Mouse (Mus musculus) bone marrow, adult 2 months (tissue): ENCODE results near the gene Pcgf2.

Experiments
- CTCF ChIP-seq: fragments of 200-500 bp; IDR thresholded peaks from 2 replicates; pipeline ENCODE4 v1.5.1; 2011; ENCODE audit warnings: low read length, control low read depth; ENCODE audit not compliant: control insufficient read depth, insufficient read depth
- POLR2A ChIP-seq: fragments of 200-500 bp; IDR thresholded peaks from 2 replicates; pipeline ENCODE4 v1.6.1; 2011; ENCODE audit warnings: low read depth, mild to moderate bottlenecking, control low read depth, low read length, borderline replicate concordance; ENCODE audit not compliant: control insufficient read depth

- TF ChIP-seq CTCF (no peak), POLR2A (no peak)
These were observed 2.1 kb upstream of the Pcgf2 start for GRCm38 (mm10) chr11:97702393-97702745.
